Mouse (Mus musculus): Measurements from ENCODE around the gene Actr3b. TPM values are rescaled to one million over a fixed set of nuclear protein-coding genes. Genes with fewer than 3 reads are reported as not detected.

The Actr3b gene
- polyA plus RNA-seq, 1 experiment from 2014 or later = 44.2 TPM

DNA sequence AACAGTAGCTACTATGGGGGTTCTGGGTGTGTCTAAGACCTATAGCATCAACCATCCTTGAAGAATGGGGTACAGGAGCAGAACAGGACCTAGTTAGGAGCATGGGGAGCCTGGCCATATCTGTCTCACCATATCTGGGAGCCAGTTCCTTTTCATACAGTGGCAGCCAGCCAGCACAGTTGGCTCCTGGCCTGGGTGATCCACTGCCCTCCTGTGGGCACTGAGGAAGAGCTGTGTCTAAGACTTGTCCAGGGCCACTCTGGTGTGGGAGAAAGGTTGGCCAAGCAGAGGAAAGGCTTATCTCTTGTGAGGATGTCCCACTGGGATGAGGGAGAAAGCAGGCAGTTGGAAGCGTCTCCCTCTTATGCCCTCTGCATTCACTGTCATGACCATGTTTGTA is 131.5 kb downstream of the Actr3b start:
- Histone ChIP-seq H3K4me3 (ENCODE audit: low read depth, low read length) (no peak overlapping the region), H3K27ac (ENCODE audit: low read depth, low read length) (no peak overlapping the region), H3K36me3 (ENCODE audit: control insufficient read depth, insufficient read depth, low read length) (no peaks in the 10 kb centered on the region), H3K4me2 (ENCODE audit: low read depth, low read length) (no peak overlapping the region), H3K27me3 (ENCODE audit: control insufficient read depth, insufficient read depth, low read length) (no peaks in the 10 kb centered on the region), H3K4me1 (ENCODE audit: control insufficient read depth, insufficient read depth, low read length) (no peaks in the 10 kb centered on the region), H3K9ac (replicated peaks; ENCODE audit: low read depth, low read length) (no peak overlapping the region), H3K9me3 (ENCODE audit: control insufficient read depth, low read length) (no peaks in the 10 kb centered on the region)
- WGBS = 100% methylated on average over 1 of the region's 1 CpGs
- no peak for ATAC-seq (ENCODE audit: low read depth)

Other genes with a start within 250 kb of the Actr3b start
- gene Cct8l1, start 243.9 kb upstream of the Actr3b start, polyA plus RNA-seq (2014; fragmentation: Nextera tagmentation; extraction: Ambion mirVana) = not detected in 2 replicates
- 4.2 and 5.2 TPM in 2 replicates for gene Xrcc2, start 54.2 kb upstream of the Actr3b start, polyA plus RNA-seq (2014; fragmentation: Nextera tagmentation; extraction: Ambion mirVana)
- 0.13 TPM in 1 of 2 replicates, not detected in the other for gene Gm21663, start 182.4 kb downstream of the Actr3b start, polyA plus RNA-seq (2014; fragmentation: Nextera tagmentation; extraction: Ambion mirVana)
- 0.22 and 0.35 TPM in 2 replicates for gene Gm21671, start 194.4 kb downstream of the Actr3b start, polyA plus RNA-seq (2014; fragmentation: Nextera tagmentation; extraction: Ambion mirVana)
- 0.26 and 0.62 TPM in 2 replicates for gene Gm21680, start 212.7 kb downstream of the Actr3b start, polyA plus RNA-seq (2014; fragmentation: Nextera tagmentation; extraction: Ambion mirVana)
- gene Gm21698, start 228.7 kb downstream of the Actr3b start, polyA plus RNA-seq (2014; fragmentation: Nextera tagmentation; extraction: Ambion mirVana) = 0.46 TPM in 1 of 2 replicates, not detected in the other
- 0.17 and 0.62 TPM in 2 replicates for gene Gm1979, start 244.8 kb downstream of the Actr3b start, polyA plus RNA-seq (2014; fragmentation: Nextera tagmentation; extraction: Ambion mirVana)